Mouse (Mus musculus) brain, embryonic 14.5 days (tissue): Measurements from ENCODE around the gene Tmem86a.

Experiments used
- CTCF ChIP-seq: fragments of 200-500 bp; IDR thresholded peaks from 2 replicates; pipeline ENCODE4 v1.5.1; 2012; ENCODE audit warnings: inconsistent platforms, mild to moderate bottlenecking, moderate library complexity, borderline replicate concordance; ENCODE audit not compliant: insufficient read depth, insufficient read length; ENCODE audit errors: extremely low read depth
- POLR2A ChIP-seq: fragments of 200-500 bp; IDR thresholded peaks from 2 replicates; pipeline ENCODE4 v1.6.1; 2012; ENCODE audit warnings: mild to moderate bottlenecking, inconsistent platforms, borderline replicate concordance; ENCODE audit not compliant: poor library complexity, insufficient read depth, insufficient read length, severe bottlenecking; ENCODE audit errors: extremely low read depth

- TF ChIP-seq CTCF (no peak), POLR2A (no peak)
These were observed 11.2 kb downstream of the Tmem86a start for GRCm38 (mm10) chr7:47061560-47061959.
